Mouse (Mus musculus) ovary, postnatal 36 days (tissue): ENCODE measurements around the gene Pex5.

Source experiments
- DNase-seq: peaks from one replicate; pipeline ENCODE4 v3.0.0; 2022; ENCODE audit warnings: low spot score, mixed read lengths

Gene Pex5

DNA sequence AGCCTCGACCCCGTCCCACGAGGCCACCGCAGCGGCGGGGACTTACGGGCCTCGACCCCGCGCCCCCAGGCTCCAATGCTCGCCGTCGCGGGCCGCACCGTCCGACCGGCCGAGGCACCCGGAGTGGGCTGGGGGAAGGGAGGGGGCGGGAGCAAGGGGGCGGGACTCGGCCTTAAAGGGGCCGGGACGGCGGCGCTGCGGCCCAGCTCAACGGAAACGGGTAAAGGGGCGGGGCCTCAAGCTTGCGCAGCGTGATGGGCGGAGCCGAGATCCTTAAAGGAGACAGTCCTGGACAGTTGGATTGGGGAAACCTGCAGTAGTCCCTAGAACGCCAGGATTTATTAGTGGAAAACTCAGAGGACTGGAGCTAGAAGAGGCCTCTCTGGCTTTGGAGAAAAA lies at the start of gene Pex5:
TSS of gene Pex5 (minus strand) at position 141 of the 399 bp plus-strand sequence.
- DNase-seq = peak; percentile 95

- DNase-seq = no peak
These were observed 49.0 kb upstream of the Pex5 start for GRCm38 (mm10) chr6:124463881-124464291.

GRCm38 (mm10) chr6:124459388-124459787 lies 44.5 kb upstream of the Pex5 start:
- DNase-seq = no peak

DNA sequence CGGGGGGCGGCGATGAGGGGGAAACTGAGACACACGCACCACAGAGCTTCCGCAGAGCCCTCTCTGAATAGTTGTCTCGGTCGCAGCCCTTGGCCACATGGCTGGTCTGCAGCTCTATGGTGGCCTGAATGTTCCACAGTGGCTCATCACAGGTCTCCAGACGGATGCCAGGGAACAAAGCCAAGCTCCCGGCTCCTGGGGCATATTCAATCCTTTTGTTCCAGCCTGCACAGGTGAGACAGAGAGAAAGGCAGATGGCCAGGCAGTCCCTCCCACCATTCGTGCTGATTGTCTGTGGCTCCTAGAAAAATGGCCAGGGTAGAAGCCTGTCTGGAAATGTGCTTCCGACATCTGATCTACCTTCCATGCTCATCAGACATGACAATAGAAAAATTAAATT lies 43.6 kb upstream of the Pex5 start:
- DNase-seq = no peak

DNA sequence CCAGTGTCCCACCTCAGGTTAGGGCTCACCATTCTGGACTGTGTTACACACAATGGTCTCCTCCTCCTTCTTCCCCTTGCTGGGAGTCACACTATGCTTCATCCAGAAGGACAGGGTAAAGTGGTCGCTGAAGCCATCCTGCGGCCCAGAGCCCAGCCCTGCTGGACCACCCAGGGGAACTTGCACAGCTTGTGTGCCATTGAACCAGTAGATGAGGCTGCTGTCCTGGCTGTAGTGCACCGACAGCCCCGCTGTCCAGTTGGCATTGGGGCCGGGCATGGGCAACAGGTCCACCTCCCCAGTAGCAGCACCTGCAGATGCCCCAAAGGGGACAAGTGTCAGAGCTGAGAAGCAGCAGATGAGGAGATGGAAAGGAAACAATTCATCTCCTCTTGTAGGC lies 43.0 kb upstream of the Pex5 start:
- no peak for DNase-seq

DNA sequence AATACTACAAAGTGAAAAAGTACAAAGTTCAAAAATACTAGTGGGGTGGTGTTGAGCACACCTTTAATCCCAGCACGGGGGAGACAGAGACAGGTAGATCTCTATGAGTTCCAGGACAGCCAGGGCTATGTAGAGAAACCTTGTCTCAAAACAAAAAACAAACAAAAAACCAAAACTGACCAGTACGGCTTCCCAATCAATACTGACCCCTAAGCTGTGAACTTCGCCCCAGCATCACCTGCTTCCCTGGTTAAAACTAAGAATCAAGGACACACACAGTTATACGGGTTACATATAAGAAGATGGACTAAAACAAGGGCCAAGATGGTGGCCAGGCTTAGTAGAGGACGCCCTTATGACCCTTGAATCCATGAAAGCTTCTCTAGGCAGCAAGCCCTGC lies 41.4 kb upstream of the Pex5 start:
- DNase-seq = no peak

DNA sequence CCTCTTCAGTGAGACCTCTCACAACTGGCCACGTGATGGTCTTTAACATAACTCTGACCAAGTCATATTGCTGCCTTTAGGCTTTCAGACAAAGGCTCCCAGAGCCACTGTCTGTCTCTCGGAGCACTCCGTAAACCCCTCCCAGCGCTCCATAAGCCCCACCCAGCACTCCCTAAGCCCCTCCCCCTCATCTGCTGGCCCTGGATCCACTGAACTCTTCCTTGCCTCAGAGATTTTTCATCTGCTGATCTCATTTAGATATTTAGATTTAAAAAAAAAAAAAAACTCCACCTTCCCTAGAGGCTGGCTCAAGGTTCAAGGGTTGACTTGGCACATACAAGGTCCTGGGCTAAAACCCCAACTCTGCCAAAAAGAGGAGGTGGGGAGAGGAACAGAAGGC lies 38.9 kb upstream of the Pex5 start:
- no peak for DNase-seq

DNA sequence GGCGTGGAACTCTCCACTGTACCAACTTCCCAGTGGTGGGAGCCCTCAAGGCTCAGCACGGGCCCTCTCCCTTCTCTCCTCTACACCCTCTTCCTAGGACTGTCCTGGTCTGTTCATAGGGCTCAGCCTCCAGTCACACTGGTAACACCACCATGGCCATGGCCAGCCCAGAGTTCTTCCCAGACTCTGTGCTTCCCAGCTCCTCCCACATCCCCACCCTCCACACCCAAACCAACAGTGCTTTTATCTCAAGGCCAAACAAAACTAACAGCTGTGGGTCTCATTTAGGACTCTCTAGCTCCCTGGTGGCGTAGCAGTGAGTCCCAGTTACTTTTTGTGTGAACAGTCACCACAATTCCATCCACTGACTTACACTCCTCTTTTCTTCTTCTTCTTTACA lies 37.1 kb upstream of the Pex5 start:
- no peak for DNase-seq

DNA sequence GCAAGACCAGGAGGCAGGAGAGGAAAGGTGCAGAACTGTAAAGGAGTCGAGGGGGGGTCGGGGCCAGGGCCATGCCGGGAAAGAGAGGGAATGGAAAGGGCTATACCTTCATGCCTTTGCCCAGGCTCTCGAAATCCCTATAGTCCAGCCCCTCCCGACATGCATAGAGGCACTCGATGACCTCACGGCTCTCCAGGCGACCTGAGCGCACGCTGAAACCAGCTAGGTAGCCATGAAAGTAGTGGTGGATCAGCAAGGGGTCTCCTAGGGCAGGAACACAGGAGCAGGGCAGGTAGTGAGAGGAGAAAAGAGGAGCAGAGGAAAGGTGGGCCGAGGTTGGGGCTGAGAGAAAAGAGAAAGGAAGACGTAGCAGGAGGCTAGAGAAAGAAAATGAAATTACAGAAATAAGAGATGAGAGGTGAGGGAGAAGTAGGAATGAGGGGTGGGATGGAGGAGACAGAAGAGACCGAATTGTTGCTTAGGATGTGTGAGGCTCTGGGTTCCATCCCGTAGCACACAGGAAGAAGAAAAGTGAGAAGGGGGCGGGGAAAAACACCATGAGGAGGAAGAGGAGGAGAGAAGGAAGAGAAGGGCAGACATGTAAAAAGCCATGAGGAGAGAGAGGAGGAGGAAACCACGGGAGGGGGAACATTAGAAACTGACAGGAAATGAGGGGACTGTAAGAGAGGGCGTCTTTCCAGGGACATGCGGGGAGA lies 35.0 kb upstream of the Pex5 start:
- DNase-seq = no peak

DNA sequence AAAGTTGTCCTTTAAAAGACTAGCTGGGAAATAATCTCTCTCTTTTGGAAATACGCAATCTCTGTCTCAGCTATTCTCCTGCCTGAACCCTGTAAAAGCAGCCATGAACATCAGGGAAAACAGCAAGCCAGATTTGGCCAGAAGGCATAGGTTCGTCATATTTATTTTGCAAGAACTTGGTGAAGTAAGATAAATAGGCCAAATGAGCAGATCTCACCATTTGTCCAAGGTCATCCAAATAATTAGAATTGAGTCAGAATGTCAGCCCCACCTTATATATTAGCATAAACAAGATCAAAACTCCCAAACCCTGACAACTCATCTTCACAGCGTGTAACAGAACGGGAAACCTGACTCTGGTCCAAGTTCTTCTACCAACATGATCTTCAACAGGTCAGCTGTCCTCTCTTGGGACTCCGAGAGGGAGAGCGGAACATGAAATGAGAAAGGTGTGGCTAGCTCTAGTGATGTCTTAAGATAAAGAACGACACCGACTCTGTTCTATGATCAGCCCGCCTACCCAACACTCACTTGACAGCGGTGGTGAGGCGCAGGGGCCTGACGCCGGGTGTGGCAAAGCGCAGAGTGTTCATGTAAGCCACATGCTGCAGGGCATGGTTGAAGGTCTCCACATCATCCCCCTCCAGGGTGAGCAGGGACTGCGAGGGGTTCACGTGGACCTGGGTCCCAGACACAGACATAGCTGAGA lies 34.2 kb upstream of the Pex5 start:
- no peak for DNase-seq

GRCm38 (mm10) chr6:124448186-124448852 lies 33.5 kb upstream of the Pex5 start:
- DNase-seq = no peak

- DNase-seq = no peak
These were observed 32.5 kb upstream of the Pex5 start for GRCm38 (mm10) chr6:124447356-124447755.

- DNase-seq = no peak
These were observed 31.6 kb upstream of the Pex5 start for GRCm38 (mm10) chr6:124446459-124446858.

GRCm38 (mm10) chr6:124446024-124446423 lies 31.2 kb upstream of the Pex5 start:
- no peak for DNase-seq

DNA sequence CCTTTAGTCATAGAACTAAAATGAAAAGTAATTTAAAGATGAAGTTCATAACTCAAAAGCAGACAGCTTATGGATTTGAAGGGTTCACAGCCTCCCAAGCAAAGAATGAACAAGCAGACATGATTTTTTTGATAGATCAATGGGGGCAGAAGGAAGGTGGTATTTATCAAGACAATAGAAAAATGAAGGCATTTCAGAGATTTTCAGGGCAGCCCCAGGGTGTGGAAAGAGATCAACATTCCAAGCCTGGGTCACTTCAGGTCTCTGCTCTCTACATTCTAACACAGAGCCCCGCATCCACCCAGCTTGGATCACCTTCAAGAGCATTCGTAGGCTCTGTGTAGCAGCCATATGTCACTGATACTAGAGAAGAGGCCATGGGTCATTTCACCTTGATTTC lies 28.5 kb upstream of the Pex5 start:
- no peak for DNase-seq

- no peak for DNase-seq
These were observed 21.4 kb upstream of the Pex5 start for GRCm38 (mm10) chr6:124436245-124436644.

GRCm38 (mm10) chr6:124435173-124435572 lies 20.3 kb upstream of the Pex5 start:
- no peak for DNase-seq

GRCm38 (mm10) chr6:124433688-124434324 lies 18.9 kb upstream of the Pex5 start:
- no peak for DNase-seq

GRCm38 (mm10) chr6:124430784-124431495 lies 16.1 kb upstream of the Pex5 start:
- no peak for DNase-seq

DNA sequence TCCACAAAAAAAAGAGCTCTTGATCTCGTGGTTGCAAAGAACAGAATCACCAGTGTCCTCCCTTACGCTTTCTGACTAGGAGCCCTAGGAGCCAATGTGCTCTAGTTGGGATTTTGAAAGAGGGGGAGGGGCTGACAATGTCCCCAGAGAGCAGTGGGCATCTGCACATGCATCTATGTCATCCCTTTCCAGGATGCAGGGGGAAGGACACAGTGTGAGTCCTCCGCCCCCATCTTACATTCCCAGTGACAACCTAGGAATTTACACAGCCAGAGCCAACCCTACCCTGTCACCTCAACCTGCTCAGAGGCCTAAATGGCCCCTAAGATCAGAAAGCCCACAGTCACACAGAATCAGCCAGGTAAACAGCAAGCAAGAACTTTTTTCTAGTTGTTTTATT lies 15.5 kb upstream of the Pex5 start:
- no peak for DNase-seq

GRCm38 (mm10) chr6:124427791-124428576 lies 13.1 kb upstream of the Pex5 start:
- DNase-seq = no peak
